Mouse (Mus musculus) ES-Bruce4 (cell line): ENCODE measurements around the gene Odf3l1. TPM values are rescaled to one million over a fixed set of nuclear protein-coding genes. Genes with fewer than 3 reads are reported as not detected.
A peak's percentile ranks its signal among the peaks of the same experiment; 100 is the strongest.

Experiments
- H3K27ac ChIP-seq: 2 replicates; pipeline ENCODE4 v1.5.1; 2012; ENCODE audit warnings: low read length, inconsistent platforms; ENCODE audit not compliant: insufficient read depth
- H3K27me3 ChIP-seq: 2 replicates; pipeline ENCODE4 v1.6.1; 2012; ENCODE audit warnings: mild to moderate bottlenecking, low read length, inconsistent platforms; ENCODE audit not compliant: control insufficient read depth, poor library complexity, insufficient read depth, severe bottlenecking
- H3K36me3 ChIP-seq: 2 replicates; pipeline ENCODE4 v1.6.1; 2012; ENCODE audit warnings: inconsistent platforms, mild to moderate bottlenecking, low read length, moderate library complexity; ENCODE audit not compliant: control insufficient read depth, poor library complexity, insufficient read depth, severe bottlenecking
- H3K4me1 ChIP-seq: one replicate; pipeline ENCODE4 v1.8.1; 2011; ENCODE audit warnings: low read length; ENCODE audit not compliant: control insufficient read depth, insufficient read depth
- H3K4me3 ChIP-seq: 2 replicates; pipeline ENCODE4 v1.5.1; 2011; ENCODE audit warnings: low read depth, mild to moderate bottlenecking, low read length
- H3K9ac ChIP-seq: 2 replicates; pipeline ENCODE4 v1.6.1; 2012; ENCODE audit warnings: low read depth, mild to moderate bottlenecking, inconsistent platforms; ENCODE audit not compliant: poor library complexity, severe bottlenecking
- H3K9me3 ChIP-seq: replicated peaks from 2 replicates; pipeline ENCODE4 v1.6.1; 2012; ENCODE audit warnings: mild to moderate bottlenecking, low read length, inconsistent platforms; ENCODE audit not compliant: control insufficient read depth, poor library complexity, insufficient read depth, severe bottlenecking
- CTCF ChIP-seq: IDR thresholded peaks from one replicate; pipeline ENCODE4 v1.8.1; 2011; ENCODE audit warnings: low read depth, low read length
- EP300 ChIP-seq: IDR thresholded peaks from 2 replicates; pipeline ENCODE4 v1.6.1; 2011; ENCODE audit warnings: low read depth, low read length; ENCODE audit not compliant: insufficient read depth
- POLR2A ChIP-seq: IDR thresholded peaks from one replicate; pipeline ENCODE4 v1.8.1; 2011; ENCODE audit warnings: low read length; ENCODE audit not compliant: insufficient read depth
- polyA plus RNA-seq: library from polyadenylated mRNA; stranded (reverse); fragments of >200 nt; gene quantifications from 2 replicates; pipeline ENCODE4 v1.2.4, GENCODE M21; 2011; ENCODE audit warnings: low read depth; ENCODE audit not compliant: missing spikeins, insufficient read depth, insufficient read length

The Odf3l1 gene
- polyA plus RNA-seq, 1 experiment, result not detected

- Histone ChIP-seq H3K4me3 (no peak overlapping the region), H3K9me3 (no peaks in the 10 kb centered on the region), H3K4me1 (no peaks in the 10 kb centered on the region), H3K36me3 (no peaks in the 10 kb centered on the region), H3K9ac (no peak overlapping the region), H3K27ac (no peak overlapping the region), H3K27me3 (no peaks in the 10 kb centered on the region)
- TF ChIP-seq POLR2A, result no peak
- peak; percentile 60; the same call in 1 of the 2 replicates for TF ChIP-seq EP300
These were observed 36.7 kb upstream of the Odf3l1 start for GRCm38 (mm10) chr9:56901187-56901586.

- H3K27me3 ChIP-seq, result no peaks in the 10 kb centered on the region
- no peak overlapping the region for H3K9ac ChIP-seq
- no peaks in the 10 kb centered on the region for H3K4me1 ChIP-seq
- no peak overlapping the region for H3K4me3 ChIP-seq
- TF ChIP-seq POLR2A (no peak), CTCF (no peak), EP300 (no peak)
- no peaks in the 10 kb centered on the region for H3K36me3 ChIP-seq
- H3K9me3 ChIP-seq, result no peaks in the 10 kb centered on the region
- H3K27ac ChIP-seq, result no peak overlapping the region
These were observed 36.1 kb upstream of the Odf3l1 start for GRCm38 (mm10) chr9:56900571-56900970.

- Histone ChIP-seq H3K27ac (no peak overlapping the region), H3K36me3 (no peaks in the 10 kb centered on the region), H3K4me3 (no peak overlapping the region), H3K27me3 (no peaks in the 10 kb centered on the region), H3K9ac (no peak overlapping the region), H3K4me1 (no peaks in the 10 kb centered on the region), H3K9me3 (no peaks in the 10 kb centered on the region)
- no peak for TF ChIP-seq EP300
- TF ChIP-seq CTCF, result no peak
- no peak for TF ChIP-seq POLR2A
These were observed 35.6 kb upstream of the Odf3l1 start for GRCm38 (mm10) chr9:56900060-56900459.

- H3K9ac ChIP-seq, result no peak overlapping the region
- TF ChIP-seq EP300 (no peak), POLR2A (no peak), CTCF (no peak)
- no peaks in the 10 kb centered on the region for H3K4me1 ChIP-seq
- no peaks in the 10 kb centered on the region for H3K9me3 ChIP-seq
- H3K27me3 ChIP-seq, result no peaks in the 10 kb centered on the region
- no peaks in the 10 kb centered on the region for H3K36me3 ChIP-seq
- no peak overlapping the region for H3K27ac ChIP-seq
- no peak overlapping the region for H3K4me3 ChIP-seq
These were observed 34.9 kb upstream of the Odf3l1 start for GRCm38 (mm10) chr9:56899409-56899808.

- Histone ChIP-seq H3K4me3 (no peak overlapping the region), H3K36me3 (no peaks in the 10 kb centered on the region), H3K4me1 (no peaks in the 10 kb centered on the region), H3K9me3 (no peaks in the 10 kb centered on the region), H3K9ac (no peak overlapping the region), H3K27ac (no peak overlapping the region), H3K27me3 (no peaks in the 10 kb centered on the region)
- TF ChIP-seq POLR2A (no peak), EP300 (no peak), CTCF (no peak)
These were observed 32.3 kb upstream of the Odf3l1 start for GRCm38 (mm10) chr9:56896779-56897178.

GRCm38 (mm10) chr9:56894006-56894405, 29.5 kb upstream of the Odf3l1 start:
- H3K4me1 ChIP-seq, result no peaks in the 10 kb centered on the region
- H3K36me3 ChIP-seq, result no peaks in the 10 kb centered on the region
- H3K9ac ChIP-seq, result no peak overlapping the region
- no peaks in the 10 kb centered on the region for H3K9me3 ChIP-seq
- H3K4me3 ChIP-seq, result no peak overlapping the region
- H3K27me3 ChIP-seq, result no peaks in the 10 kb centered on the region
- TF ChIP-seq EP300 (no peak), CTCF (no peak), POLR2A (no peak)
- no peak overlapping the region for H3K27ac ChIP-seq
